Mouse (Mus musculus) cerebellum, postnatal 14 days (tissue): ENCODE data around the gene Cbl.
"Not testable (repeated sequence)": the region's sequence is repeated elsewhere in the genome, so short reads cannot be mapped to it uniquely, and the experiment has no call there.

Source experiments
- DNase-seq, 2 experiments: peaks; one replicate each; pipeline ENCODE4 v3.0.0; 2021; ENCODE audit warnings: mixed read lengths in 2 of 2

Gene Cbl

DNA sequence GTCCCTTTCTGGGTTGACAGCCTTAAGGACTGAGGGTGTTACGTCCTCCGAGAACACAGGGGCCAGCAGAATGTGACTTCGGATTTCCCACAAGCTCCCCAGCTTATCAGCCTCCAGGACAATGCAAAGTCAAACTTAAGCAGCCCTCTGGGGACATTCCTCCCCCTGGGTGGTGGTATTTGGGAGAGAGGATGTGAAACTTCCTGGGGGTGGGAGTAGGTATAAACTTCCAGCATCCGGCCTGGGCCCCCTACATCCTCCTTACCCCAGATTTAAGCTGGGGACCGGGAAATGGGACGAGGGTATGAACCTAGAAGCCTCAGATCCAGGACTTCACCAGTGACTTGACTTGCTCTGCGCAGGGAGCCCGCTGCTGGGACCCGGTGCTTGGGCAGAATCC is 104.2 kb downstream of the Cbl start:
- no peak for DNase-seq

DNA sequence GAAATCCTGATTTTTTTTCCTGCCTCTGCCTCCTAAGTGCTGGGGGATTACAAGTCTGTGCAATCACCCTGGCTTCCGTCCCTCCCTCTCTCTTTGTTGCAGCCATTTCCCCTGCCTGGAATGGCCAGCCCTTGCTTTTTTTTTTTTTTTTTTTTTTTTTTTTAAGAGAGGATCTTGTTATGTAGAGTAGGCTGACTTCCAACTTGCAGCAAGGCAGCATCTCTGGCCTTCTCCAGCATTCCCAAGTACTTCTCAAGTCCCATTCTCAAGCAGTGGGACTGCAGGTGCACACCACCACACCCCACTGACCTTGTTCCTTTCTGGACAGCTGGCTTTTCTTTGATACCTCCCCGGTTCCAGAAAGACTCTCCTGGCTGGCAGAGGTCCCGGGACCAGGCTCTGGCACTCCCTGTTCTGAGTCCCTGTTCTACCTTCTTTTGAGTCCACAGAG is 106.5 kb downstream of the Cbl start:
- DNase-seq = peak in 1 of 2 experiments; percentile 14

DNA sequence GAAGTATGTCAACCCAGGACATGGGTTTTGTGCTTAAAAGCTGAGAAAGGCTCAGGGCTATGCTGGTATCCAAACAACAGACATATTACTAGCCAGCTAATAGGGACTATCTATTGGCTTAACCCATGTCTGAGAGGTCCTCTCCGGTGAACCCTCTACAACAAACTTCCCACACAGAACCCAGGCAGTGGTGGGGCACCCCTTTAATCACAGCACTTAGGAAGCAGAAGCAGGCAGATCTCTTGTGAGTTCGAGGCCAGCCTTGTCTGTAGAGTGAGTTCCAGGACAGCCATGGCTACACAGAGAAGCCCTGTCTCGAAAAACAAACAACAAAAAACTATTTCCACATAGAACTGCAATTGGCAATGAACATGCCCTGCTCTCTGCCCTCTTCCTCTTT is 107.1 kb downstream of the Cbl start:
- peak in 1 of 2 experiments; percentile 4 for DNase-seq

DNA sequence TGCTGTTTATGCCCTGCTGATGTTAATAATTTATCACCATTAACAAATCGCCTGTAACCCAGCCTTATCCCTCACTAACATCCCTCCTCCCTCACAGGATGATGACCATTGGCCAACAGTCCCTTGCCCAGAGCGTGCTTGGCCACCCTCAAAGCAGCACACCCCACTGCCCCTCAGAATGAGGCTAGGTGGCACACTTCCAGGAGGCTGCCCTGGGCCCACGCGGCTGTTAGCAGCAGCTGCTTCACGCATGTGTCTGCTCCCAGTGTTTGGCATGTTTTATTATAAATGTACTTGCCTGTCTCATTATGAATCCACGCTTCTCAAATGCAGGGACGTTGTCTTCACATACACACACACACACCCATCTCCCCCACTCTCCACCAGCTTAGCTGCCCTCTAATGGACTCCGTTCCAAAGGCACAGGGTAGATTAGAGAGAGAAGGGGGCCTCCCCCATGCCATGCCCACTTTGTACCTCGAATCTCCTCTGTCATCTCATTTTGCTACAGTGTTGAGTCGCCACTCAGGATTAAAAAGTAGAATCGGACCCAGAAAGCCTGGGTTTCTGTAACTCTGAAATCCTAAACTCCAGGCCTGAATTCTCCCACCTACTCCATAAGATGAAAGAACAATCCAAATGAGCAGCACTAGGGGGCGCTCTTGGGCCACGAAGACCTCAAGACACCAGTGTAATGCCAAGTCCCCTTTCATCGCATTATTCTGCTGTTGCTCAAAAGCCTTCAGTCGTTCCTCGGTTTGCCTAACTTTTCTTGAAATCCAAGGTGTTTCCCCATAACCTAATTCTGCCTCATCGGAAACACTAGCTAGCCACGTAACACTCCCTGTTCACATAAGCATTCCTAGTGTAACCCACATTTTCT is 108.1 kb downstream of the Cbl start:
- peak; percentile 93 to 94 for DNase-seq

DNA sequence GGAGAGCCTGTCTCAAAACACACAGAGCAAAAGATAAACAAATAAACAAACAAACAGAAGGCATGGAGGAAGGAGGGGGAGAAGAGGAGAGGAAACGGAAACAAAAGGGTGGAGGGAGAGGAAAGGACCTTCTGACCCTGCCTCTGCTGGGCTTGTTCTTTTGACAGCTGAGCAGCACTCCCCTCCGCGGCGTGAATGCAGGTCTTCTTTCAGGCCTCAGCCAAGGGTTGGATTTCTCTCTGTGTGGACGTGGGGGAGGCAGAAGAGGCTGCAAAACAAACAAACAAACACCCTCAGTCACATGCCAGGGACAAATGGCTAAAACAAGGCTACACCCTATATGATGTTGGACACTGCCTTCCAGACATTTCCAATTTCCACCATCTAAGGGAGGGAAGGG is 108.8 kb downstream of the Cbl start:
- no peak for DNase-seq

DNA sequence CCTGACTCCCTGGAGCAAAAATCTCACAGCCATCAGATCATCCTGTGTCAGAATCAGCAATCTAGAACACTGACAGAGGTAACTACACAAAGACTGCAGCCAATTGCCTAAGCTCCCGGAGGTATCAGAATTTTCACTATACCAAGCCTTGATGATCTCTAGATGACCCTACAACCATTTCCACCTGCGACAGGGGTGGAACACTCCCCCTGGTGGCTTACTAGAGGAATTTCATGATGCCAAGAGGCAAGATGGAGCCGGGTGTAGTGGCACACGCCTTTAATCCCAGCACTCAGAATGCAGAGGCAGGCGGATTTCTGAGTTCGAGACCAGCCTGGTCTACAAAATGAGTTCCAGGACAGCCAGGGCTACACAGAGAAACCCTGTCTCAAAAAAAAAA is 109.5 kb downstream of the Cbl start:
- DNase-seq = no peak

DNA sequence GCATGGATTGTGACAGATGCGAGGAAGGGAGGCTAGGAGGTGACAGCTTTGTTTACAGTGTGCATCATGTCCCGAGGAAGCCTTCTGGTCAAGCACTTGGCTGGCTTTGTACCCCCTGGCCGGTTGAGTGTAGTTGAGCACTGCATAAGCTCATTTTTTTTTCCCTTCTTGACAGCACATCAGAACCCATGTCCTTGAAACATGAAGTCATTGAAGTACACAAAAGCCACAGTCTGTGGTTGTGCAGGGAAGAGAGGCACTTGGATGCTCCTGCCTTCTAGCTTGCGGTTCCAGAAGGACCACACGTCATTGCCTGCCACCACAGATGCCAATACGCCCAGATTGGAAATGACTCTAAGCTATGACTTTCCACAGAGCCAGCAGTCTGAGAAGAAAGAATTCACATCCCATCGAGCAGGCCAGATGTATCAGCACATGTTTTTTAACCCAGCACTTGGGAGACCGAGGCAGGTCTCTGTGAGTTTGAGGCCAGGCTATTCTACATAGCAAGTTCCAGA is 113.8 kb downstream of the Cbl start:
- DNase-seq = no peak

DNA sequence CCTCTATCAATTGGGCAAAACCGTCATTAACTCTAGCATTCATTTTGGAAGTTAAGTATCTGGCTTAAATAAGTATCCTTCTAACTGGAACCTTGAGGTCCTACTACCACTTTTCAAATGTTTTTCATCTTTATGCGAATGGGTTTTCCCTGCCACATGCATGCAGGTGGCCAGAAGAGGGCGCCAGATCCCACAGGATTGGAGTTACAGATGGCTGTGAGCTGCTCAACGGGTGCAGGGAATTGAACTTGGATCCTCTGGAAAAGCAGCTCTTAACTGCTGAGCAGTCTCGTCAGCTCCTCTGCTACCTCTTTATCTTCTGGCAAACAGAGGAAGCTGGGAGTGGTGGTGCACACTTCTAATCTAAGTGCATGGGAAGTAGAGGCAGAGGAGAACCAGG is 114.8 kb downstream of the Cbl start:
- DNase-seq = peak in 1 of 2 experiments; percentile 72

DNA sequence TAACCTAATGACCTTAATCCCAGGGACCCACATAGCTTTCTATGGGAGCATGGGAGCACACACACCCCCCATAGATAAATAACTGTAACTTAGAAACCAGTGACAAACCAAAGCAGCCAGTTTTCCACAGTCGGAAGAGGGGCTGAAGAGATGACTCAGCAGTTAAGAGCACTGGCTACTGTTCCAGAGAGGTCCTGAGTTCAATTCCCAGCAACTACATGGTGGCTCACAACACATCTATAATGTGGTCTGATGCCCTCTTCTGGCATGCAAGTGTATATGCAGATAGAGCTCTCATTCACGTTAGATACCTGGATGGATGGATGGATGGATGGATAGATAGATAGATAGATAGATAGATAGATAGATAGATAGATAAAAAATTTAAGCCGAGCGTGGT is 117.7 kb downstream of the Cbl start:
- no peak for DNase-seq

DNA sequence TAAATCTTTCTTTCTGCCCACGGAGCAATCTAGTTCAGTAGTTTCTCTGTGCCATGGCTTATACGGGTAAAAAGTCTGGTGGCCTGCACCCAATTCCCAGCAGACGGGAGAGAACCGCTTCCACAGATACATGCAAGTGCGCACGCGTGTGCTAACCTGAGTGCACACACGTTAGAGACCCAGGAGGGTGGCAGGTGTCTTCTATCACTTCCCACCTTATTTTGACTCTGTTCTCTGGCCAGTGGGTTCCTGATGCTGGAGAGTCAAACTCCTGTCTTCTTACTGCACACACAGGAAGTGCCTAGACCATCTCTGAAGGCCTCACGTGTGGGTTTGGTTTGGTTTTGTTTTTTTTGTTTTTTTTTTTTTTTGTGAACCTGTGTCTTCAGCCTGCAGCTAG is 118.2 kb downstream of the Cbl start:
- DNase-seq = no peak

DNA sequence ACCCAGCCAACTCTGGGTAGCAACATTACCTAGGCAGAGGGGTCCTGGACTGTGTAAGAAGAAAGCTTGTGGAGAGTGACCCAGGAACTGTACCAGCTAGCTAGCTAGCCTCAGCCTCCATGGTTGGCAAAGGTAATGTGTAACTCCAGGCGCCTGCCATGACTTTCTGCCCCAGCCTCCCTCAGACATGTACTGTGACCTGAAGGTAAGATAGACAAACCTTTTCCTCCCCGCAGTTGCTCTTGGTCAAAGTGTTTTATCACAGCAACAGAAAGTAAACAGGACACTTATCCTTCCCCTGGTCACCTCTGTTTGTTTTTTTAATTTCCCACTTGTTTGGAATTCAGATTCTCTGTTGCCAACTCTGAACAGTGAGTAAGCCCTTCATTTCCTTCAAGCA is 119.4 kb downstream of the Cbl start:
- no peak for DNase-seq

DNA sequence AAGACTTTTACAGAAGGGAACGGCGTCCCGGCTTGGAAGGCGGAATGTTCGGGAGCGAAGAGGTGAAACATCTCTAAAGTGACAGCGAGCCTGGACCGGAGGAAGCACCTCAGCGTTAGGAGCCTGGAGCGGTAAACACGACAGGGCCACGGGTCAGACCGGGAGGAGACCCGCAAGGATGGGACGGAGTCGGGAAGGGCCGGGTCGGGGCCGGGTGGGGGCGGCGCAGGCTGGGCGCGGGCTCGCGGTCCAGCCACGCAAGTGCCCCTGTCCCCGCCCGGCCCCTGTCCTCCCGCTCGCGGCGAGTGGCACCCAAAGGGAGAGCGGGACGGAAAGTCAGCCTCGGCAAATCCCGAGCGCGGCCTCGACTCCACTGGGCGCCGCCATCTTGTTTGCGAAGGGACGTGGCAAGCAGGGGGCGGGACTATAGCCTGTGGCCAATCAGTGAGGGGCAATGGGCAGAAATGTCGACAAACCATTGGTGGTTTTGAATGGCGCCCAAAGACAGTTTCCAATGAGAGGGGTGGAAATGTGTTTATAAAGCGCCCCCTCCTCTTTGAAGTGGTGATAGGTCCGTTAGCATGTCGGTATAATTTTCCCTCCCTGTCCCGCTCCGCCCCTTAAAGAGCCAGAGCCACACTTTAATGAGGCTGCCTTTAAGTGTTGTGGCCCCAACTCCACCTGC is 120.6 kb downstream of the Cbl start, which contains the start of the genes Gm49380 and Rnf26:
TSS of gene Gm49380 (minus strand) at position 396 of the 685 bp plus-strand sequence.
TSS of gene Rnf26 (minus strand) at position 413 of the 685 bp plus-strand sequence.
- DNase-seq = peak; percentile 98 to 99

DNA sequence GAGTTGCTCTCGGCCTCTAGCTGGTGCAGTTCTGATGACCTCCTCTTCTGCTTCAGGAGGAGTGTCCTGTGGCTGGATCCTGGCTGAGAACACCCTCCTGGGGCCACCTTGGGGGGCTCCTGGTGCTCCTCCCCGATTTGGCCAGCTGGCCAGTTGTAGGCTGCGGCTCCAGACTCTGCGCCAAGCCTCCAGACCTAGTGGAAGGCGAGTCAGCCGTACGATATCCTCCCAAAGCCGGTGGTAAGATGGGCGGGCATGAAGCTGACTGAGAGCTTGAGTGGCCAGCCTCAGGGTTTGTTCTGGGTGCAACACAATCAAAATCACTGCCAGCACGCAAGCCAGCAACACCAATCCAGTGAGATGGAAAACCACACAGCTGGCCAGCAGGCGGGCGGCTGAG is 121.9 kb downstream of the Cbl start:
- DNase-seq = not testable (repeated sequence)

DNA sequence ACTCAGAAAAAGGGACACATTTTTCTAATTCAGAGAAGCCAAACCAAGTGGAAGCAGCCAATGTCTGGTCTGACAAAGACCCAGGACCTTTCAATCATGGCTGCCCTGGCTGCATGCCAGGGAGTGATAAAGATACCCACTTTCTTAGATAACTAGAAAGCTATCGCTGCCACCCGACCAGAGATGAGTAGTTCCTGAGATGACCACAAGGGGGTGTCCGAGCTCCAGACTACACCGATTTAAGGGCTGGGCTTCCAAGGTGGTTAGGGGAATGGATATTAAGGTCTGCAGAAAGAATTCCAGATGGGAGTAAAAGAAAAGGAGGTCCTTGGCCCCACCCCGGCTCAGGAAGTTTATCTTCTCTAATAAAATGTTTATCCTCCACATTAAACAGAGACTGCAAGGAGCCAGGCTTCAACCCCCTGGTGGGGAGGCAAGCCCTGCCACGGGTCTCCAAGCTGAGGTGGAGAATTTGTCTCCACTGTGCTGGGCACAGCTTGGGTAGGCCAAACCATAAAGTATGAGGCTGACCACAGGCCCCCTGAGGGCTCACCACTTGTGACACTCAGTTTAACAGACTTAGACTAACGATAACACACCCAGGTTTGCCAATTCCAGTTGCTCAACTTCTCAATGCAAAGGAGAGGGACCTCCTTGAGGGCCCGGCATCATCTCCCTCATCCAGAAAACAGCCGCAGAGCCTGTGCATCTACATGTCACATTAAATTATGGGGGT is 124.3 kb downstream of the Cbl start:
- peak; percentile 90 to 92 for DNase-seq

DNA sequence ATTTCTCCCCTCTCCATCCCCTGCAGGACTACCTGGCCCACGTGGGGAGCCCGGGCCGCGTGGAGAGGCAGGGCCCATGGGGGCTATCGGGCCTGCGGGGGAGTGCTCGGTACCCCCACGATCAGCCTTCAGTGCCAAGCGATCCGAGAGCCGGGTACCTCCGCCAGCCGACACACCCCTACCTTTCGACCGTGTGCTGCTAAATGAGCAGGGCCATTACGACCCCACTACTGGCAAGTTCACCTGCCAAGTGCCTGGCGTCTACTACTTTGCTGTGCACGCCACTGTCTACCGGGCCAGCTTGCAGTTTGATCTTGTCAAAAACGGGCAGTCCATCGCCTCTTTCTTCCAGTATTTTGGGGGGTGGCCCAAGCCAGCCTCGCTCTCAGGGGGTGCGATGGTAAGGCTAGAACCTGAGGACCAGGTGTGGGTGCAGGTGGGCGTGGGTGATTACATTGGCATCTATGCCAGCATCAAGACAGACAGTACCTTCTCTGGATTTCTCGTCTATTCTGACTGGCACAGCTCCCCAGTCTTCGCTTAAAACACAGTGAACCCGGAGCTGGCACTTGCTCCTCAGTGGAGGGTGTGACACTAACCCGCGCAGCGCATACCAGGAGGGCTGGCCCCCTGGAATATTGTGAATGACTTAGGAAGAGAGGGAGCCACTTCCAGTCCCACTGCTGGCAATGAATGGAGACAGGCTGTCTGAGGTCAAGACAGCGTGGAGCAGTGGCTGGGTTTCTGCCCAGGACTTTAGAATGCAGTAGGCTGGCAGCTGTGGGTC is 125.4 kb downstream of the Cbl start:
- peak; percentile 28 to 36 for DNase-seq

DNA sequence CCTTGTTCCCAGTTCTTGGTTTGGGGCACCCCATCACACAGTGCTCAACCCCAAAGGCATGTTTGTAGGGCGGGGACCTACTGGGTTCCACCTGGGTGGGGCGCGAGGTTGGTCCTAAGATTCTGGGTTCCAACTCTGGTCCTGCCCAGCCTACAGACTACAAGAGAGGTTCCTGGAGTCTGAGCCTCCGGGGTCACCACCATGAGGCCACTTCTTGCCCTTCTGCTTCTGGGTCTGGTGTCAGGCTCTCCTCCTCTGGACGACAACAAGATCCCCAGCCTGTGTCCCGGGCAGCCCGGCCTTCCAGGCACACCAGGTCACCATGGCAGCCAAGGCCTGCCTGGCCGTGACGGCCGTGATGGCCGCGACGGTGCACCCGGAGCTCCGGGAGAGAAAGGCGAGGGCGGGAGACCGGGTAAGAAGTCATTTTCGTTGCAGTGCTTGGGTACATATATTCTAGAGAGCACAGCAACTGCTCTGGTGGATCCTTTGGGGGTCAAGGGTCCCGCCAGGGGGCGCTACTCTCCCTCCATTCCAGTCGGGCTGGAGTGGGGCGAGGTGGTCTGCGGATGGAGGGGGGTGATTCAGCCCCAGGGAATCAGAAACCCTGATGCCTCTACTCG is 126.2 kb downstream of the Cbl start:
- peak; percentile 69 to 85 for DNase-seq

DNA sequence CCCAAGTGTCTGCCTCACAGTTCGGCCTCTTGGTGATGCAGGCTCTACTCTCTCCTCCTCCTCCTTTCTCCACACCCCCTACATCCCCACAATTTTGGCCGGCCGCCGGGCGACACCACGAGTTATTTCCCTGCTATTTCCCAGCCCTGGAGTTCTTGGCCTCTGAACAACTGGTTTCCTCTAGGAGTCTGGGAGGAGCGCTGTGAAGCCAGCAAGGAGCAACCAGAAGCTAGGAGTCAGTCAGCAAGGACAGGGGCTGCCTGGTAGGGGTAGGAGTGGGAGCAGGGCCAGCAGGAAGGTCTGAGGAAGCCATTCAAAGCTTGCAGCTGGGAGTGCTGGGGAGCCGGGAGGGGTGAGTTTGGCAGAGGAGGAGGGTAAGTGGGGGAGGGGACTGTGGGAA is 126.7 kb downstream of the Cbl start, which contains the start of gene C1qtnf5:
TSS of gene C1qtnf5 (plus strand) at position 136 of the 400 bp plus-strand sequence.
- DNase-seq = peak; percentile 57 to 76

DNA sequence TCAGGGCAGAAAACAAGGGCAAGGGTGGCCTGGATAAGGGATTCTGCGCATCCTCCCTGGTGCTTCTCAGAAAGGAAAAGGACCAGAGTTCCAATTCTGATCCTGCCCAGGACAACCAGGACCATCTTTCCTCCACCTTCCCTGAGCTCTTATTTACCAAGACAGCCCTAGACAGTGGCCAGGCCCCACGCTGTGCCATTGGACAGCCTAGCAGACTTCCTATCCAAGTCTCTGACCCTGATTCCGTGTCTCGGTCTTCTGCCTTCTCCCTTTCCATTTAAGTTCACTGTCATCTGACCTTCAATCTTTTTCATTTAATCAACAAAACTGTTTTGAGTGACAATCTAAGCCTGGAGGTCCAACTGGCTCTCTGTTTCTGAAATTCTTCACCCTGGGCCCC is 127.3 kb downstream of the Cbl start:
- peak; percentile 72 to 73 for DNase-seq

DNA sequence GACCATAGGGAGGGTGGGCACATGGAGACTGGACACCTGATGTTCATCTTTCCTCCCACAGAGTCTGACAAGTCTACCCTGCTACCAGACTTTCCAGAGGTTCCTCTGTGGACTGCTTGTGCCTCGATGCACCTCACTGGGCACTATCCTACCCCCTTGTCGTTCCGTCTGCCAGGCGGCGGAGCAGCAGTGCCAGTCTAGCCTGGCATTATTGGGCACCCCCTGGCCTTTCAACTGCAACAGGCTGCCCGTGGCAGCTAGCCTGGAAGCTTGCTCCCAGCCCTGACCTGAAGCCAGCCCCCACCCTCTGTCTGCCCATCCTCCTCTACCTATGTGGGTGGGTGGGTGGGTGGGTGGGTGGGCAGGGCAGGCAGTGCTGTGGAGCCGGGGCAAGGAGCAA is 127.7 kb downstream of the Cbl start:
- peak in 1 of 2 experiments; percentile 36 for DNase-seq

DNA sequence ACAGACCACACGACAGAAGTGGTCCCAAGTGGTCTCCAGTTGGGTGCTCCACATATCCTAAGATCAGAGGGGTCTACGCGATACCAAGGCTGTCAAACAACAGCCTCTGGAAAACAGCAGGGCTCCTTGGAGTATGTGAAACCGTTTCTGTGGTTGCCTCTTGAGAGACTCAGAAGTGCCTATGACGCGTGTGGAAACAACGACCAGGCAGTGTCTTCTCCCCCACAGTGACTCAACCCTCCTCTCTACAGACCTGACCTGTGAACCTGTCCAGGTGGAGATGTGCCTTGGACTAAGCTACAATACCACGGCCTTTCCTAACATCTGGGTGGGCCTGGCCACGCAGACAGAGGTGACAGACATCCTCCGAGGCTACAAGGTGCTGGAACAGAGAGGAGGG is 128.1 kb downstream of the Cbl start:
- DNase-seq = no peak

DNA sequence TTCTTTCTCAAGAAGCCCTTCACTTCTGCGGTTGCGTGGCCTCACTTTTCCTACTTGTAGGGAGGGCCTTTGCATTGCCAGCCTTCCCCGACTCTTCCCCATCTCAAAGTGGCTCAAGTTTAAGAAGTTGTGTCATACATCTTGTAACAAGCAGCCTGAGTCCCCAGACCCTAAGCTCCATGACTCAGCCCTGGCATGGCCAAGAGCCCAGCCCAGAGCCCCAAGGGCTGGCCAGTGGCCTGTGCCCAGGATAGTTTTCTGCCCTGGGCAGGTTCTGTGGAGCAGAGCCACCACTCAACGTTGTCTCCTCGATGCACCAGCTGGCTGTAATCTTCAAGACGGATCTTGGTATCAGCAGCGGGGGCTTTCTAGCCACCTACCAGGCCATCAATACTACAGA is 129.0 kb downstream of the Cbl start:
- no peak for DNase-seq

DNA sequence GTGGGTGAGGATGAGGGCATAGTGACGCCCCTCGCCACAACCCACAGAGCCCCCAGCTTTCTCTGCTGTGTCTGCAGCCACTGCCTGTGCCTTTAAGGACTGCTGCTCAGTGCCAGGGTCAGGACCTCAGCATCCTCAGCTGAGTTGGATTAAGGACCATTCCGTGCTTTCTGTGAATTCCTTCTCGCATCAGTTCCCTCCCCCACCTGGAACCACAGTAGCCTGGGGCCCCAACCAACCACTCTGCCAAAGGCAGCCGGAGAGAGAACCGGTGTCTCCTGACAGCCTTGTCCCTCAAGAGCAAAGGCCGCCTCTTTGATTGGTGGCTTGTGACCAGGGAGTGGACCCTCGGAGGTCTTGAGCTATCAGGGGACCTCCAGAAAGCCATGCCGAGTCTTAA is 132.4 kb downstream of the Cbl start, which contains the start of gene Mfrp:
TSS of gene Mfrp (plus strand) at position 240 of the 400 bp plus-strand sequence.
- no peak for DNase-seq
